In genomic region chr6:87809651-87810161, GRCm38 (mm10) we compare ENCODE assay signal across 8 mouse cellular contexts. TPM values are rescaled to one million over a fixed set of nuclear protein-coding genes. Genes with fewer than 3 reads are reported as not detected.
DNase-seq lines count a peak whose midpoint lies in the region; ATAC-seq and TF ChIP-seq lines count a peak whose summit lies in the region.

No protein-coding gene starts in this region.

- peak overlapping the region; percentile 51; the same call in 1 of the 2 replicates for H3K9ac ChIP-seq in hindbrain, embryonic 13.5 days
- H3K9ac ChIP-seq in hindbrain, embryonic 12.5 days = no peak overlapping the region
- H3K9ac ChIP-seq in embryonic facial prominence, embryonic 15.5 days = no peak overlapping the region
- peak overlapping the region; percentile 99 for H3K9ac ChIP-seq in liver, embryonic 13.5 days

- H3K9me3 ChIP-seq in hindbrain, embryonic 13.5 days = no peaks in the 10 kb centered on the region
- H3K9me3 ChIP-seq in hindbrain, embryonic 12.5 days (replicated peaks) = no peaks in the 10 kb centered on the region
- H3K9me3 ChIP-seq in G1E (replicated peaks) = no peaks in the 10 kb centered on the region
- H3K9me3 ChIP-seq in embryonic facial prominence, embryonic 15.5 days (replicated peaks) = no peaks in the 10 kb centered on the region
- no peaks in the 10 kb centered on the region for H3K9me3 ChIP-seq in liver, embryonic 13.5 days (replicated peaks)

- WGBS in hindbrain, embryonic 13.5 days = 89% methylated on average over 6 of the region's 6 CpGs
- WGBS in hindbrain, embryonic 12.5 days = 86% methylated on average over 6 of the region's 6 CpGs
- 85% methylated on average over 6 of the region's 6 CpGs for WGBS in embryonic facial prominence, embryonic 15.5 days
- WGBS in liver, embryonic 13.5 days (ENCODE audit: insufficient replicate concordance) = 31% methylated on average over 6 of the region's 6 CpGs

- H3K27me3 ChIP-seq in hindbrain, embryonic 13.5 days = peaks cover 4% of the 10 kb centered on the region; the same call in 1 of the 2 replicates
- peaks cover 10% of the 10 kb centered on the region for H3K27me3 ChIP-seq in hindbrain, embryonic 12.5 days
- H3K27me3 ChIP-seq in G1E (ENCODE audit: insufficient read depth, low read length) = no peaks in the 10 kb centered on the region
- no peaks in the 10 kb centered on the region for H3K27me3 ChIP-seq in embryonic facial prominence, embryonic 15.5 days
- H3K27me3 ChIP-seq in liver, embryonic 13.5 days = no peaks in the 10 kb centered on the region

- H3K36me3 ChIP-seq in hindbrain, embryonic 13.5 days = peaks cover 15% of the 10 kb centered on the region
- H3K36me3 ChIP-seq in hindbrain, embryonic 12.5 days = peaks cover 9% of the 10 kb centered on the region
- H3K36me3 ChIP-seq in G1E (replicated peaks) = peaks cover 69% of the 10 kb centered on the region
- peaks cover 10% of the 10 kb centered on the region for H3K36me3 ChIP-seq in embryonic facial prominence, embryonic 15.5 days
- peaks cover 31% of the 10 kb centered on the region for H3K36me3 ChIP-seq in liver, embryonic 13.5 days

- ATAC-seq in hindbrain, embryonic 13.5 days (ENCODE audit: low FRiP score) = no peak
- ATAC-seq in hindbrain, embryonic 12.5 days (ENCODE audit: low FRiP score) = no peak
- ATAC-seq in G1E (ENCODE audit: extremely low read depth, insufficient number of reproducible peaks, low FRiP score, poor library complexity, severe bottlenecking) = no peak
- no peak for ATAC-seq in embryonic facial prominence, embryonic 15.5 days (ENCODE audit: insufficient number of reproducible peaks, low FRiP score, low TSS enrichment, low read depth)
- ATAC-seq in liver, embryonic 13.5 days (ENCODE audit: low read depth) = peak; percentile 25

- H3K4me1 ChIP-seq in hindbrain, embryonic 13.5 days (replicated peaks) = peaks cover 24% of the 10 kb centered on the region
- H3K4me1 ChIP-seq in hindbrain, embryonic 12.5 days = peaks cover 6% of the 10 kb centered on the region
- peaks cover 66% of the 10 kb centered on the region for H3K4me1 ChIP-seq in G1E (ENCODE audit: insufficient read depth, low read depth, low read length)
- peaks cover 29% of the 10 kb centered on the region for H3K4me1 ChIP-seq in embryonic facial prominence, embryonic 15.5 days
- H3K4me1 ChIP-seq in liver, embryonic 13.5 days (replicated peaks) = peaks cover 76% of the 10 kb centered on the region

- H3K4me2 ChIP-seq in hindbrain, embryonic 13.5 days = 0 out of 2 replicates have a peak overlapping the region, but pooled peaks have one; percentile 84
- H3K4me2 ChIP-seq in hindbrain, embryonic 12.5 days (replicated peaks) = no peak overlapping the region
- H3K4me2 ChIP-seq in embryonic facial prominence, embryonic 15.5 days (replicated peaks) = peak overlapping the region; percentile 91; the same call in 1 of the 2 replicates
- H3K4me2 ChIP-seq in liver, embryonic 13.5 days = peak overlapping the region; percentile 85

- DNase-seq in G1E (ENCODE audit: low spot score) = no peak
- peak; percentile 54 for DNase-seq in liver, embryonic 13.5 days
- DNase-seq in right cerebral cortex, adult 18-20 months = no peak
- no peak for DNase-seq in urinary bladder, postnatal 10 days (ENCODE audit: low spot score)
- no peak for DNase-seq in gastrocnemius, adult 18-20 months (ENCODE audit: low spot score)

- no peak for TF ChIP-seq CTCF in G1E (IDR thresholded peaks at IDR 0.05; ENCODE audit: low read depth, low read length)

- no peak overlapping the region for H3K27ac ChIP-seq in hindbrain, embryonic 13.5 days
- no peak overlapping the region for H3K27ac ChIP-seq in hindbrain, embryonic 12.5 days
- H3K27ac ChIP-seq in embryonic facial prominence, embryonic 15.5 days (replicated peaks) = no peak overlapping the region
- peak overlapping the region; percentile 98 for H3K27ac ChIP-seq in liver, embryonic 13.5 days

- H3K4me3 ChIP-seq in hindbrain, embryonic 13.5 days = no peak overlapping the region
- no peak overlapping the region for H3K4me3 ChIP-seq in hindbrain, embryonic 12.5 days
- peak overlapping the region; percentile 79; the same call in 1 of the 2 replicates for H3K4me3 ChIP-seq in G1E (ENCODE audit: low read depth, low read length)
- H3K4me3 ChIP-seq in embryonic facial prominence, embryonic 15.5 days (replicated peaks) = no peak overlapping the region
- H3K4me3 ChIP-seq in liver, embryonic 13.5 days (replicated peaks) = peak overlapping the region; percentile 94

RNA-seq across cellular contexts. Expression of gene Rab43, which starts 2.3 kb away (rescaled TPM):
- polyA plus RNA-seq in hindbrain, embryonic 13.5 days (2015; fragmentation: Nextera tagmentation; extraction: Ambion mirVana) = 9.3 and 9.6 TPM in 2 replicates
- 12.2 and 13.1 TPM in 2 replicates for polyA plus RNA-seq in hindbrain, embryonic 12.5 days (2016; fragmentation: Nextera tagmentation; extraction: Ambion mirVana)
- total RNA-seq in G1E (2014; fragmentation: Nextera tagmentation) (20.1 and 34.8 TPM in 2 replicates), G1E (2017) (11.5 and 15.5 TPM in 2 replicates)
- polyA plus RNA-seq in G1E (2012) = 30.8 and 62.5 TPM in 2 replicates
- polyA plus RNA-seq in embryonic facial prominence, embryonic 15.5 days (2015; fragmentation: Nextera tagmentation; extraction: Ambion mirVana) = 11.5 and 18.0 TPM in 2 replicates
- 20.6 and 24.1 TPM in 2 replicates for polyA plus RNA-seq in liver, embryonic 13.5 days (2015; fragmentation: Nextera tagmentation; extraction: Ambion mirVana)
- total RNA-seq in gastrocnemius, adult 18-20 months (2021) = 1 to 10 TPM; 3.2 to 5.9 TPM

RNA-seq across cellular contexts. Expression of gene Gm45140, which starts 25.9 kb away (rescaled TPM):
- 2.0 and 2.8 TPM in 2 replicates for polyA plus RNA-seq in hindbrain, embryonic 13.5 days (2015; fragmentation: Nextera tagmentation; extraction: Ambion mirVana)
- 4.1 and 5.0 TPM in 2 replicates for polyA plus RNA-seq in hindbrain, embryonic 12.5 days (2016; fragmentation: Nextera tagmentation; extraction: Ambion mirVana)
- total RNA-seq in G1E (2014; fragmentation: Nextera tagmentation) (10.5 and 12.1 TPM in 2 replicates), G1E (2017) (17.5 and 19.5 TPM in 2 replicates)
- polyA plus RNA-seq in G1E (2012) = 9.0 and 13.8 TPM in 2 replicates
- 3.4 and 5.9 TPM in 2 replicates for polyA plus RNA-seq in embryonic facial prominence, embryonic 15.5 days (2015; fragmentation: Nextera tagmentation; extraction: Ambion mirVana)
- polyA plus RNA-seq in liver, embryonic 13.5 days (2015; fragmentation: Nextera tagmentation; extraction: Ambion mirVana) = 3.5 and 5.8 TPM in 2 replicates
- under 1 TPM in 1 of 2 experiments, not detected in 1; 0.59 TPM for total RNA-seq in gastrocnemius, adult 18-20 months (2021)

RNA-seq across cellular contexts. Expression of gene Isy1, which starts 28.9 kb away (rescaled TPM):
- polyA plus RNA-seq in hindbrain, embryonic 13.5 days (2015; fragmentation: Nextera tagmentation; extraction: Ambion mirVana) = 25.7 and 33.3 TPM in 2 replicates
- 47.4 and 52.7 TPM in 2 replicates for polyA plus RNA-seq in hindbrain, embryonic 12.5 days (2016; fragmentation: Nextera tagmentation; extraction: Ambion mirVana)
- 46.7 and 53.5 TPM in 2 replicates for total RNA-seq in G1E (2014; fragmentation: Nextera tagmentation)
- total RNA-seq in G1E (2017) = 62.5 and 65.2 TPM in 2 replicates
- polyA plus RNA-seq in G1E (2012) = 46.2 and 54.9 TPM in 2 replicates
- 45.8 and 48.7 TPM in 2 replicates for polyA plus RNA-seq in embryonic facial prominence, embryonic 15.5 days (2015; fragmentation: Nextera tagmentation; extraction: Ambion mirVana)
- polyA plus RNA-seq in liver, embryonic 13.5 days (2015; fragmentation: Nextera tagmentation; extraction: Ambion mirVana) = 51.5 and 63.6 TPM in 2 replicates
- 10 to 100 TPM; 19.5 to 22.6 TPM for total RNA-seq in gastrocnemius, adult 18-20 months (2021)

RNA-seq across cellular contexts. Expression of gene Gp9, which starts 31.8 kb away (rescaled TPM):
- polyA plus RNA-seq in hindbrain, embryonic 13.5 days (2015; fragmentation: Nextera tagmentation; extraction: Ambion mirVana) = 1.1 and 1.5 TPM in 2 replicates
- polyA plus RNA-seq in hindbrain, embryonic 12.5 days (2016; fragmentation: Nextera tagmentation; extraction: Ambion mirVana) = 1.8 and 2.6 TPM in 2 replicates
- total RNA-seq in G1E (2014; fragmentation: Nextera tagmentation) (4.7 and 6.4 TPM in 2 replicates), G1E (2017) (1.6 and 2.2 TPM in 2 replicates)
- 6.3 and 9.1 TPM in 2 replicates for polyA plus RNA-seq in G1E (2012)
- polyA plus RNA-seq in embryonic facial prominence, embryonic 15.5 days (2015; fragmentation: Nextera tagmentation; extraction: Ambion mirVana) = 0.83 and 0.97 TPM in 2 replicates
- polyA plus RNA-seq in liver, embryonic 13.5 days (2015; fragmentation: Nextera tagmentation; extraction: Ambion mirVana) = 32.7 and 35.6 TPM in 2 replicates
- not detected for total RNA-seq in gastrocnemius, adult 18-20 months (2021)

RNA-seq across cellular contexts. Expression of gene Cnbp, which starts 41.2 kb away (rescaled TPM):
- polyA plus RNA-seq in hindbrain, embryonic 13.5 days (2015; fragmentation: Nextera tagmentation; extraction: Ambion mirVana) = 599 and 604 TPM in 2 replicates
- polyA plus RNA-seq in hindbrain, embryonic 12.5 days (2016; fragmentation: Nextera tagmentation; extraction: Ambion mirVana) = 793 and 799 TPM in 2 replicates
- total RNA-seq in G1E (2014; fragmentation: Nextera tagmentation) (679 and 832 TPM in 2 replicates), G1E (2017) (948 and 1,031 TPM in 2 replicates)
- 124 and 135 TPM in 2 replicates for polyA plus RNA-seq in G1E (2012)
- polyA plus RNA-seq in embryonic facial prominence, embryonic 15.5 days (2015; fragmentation: Nextera tagmentation; extraction: Ambion mirVana) = 999 and 1,010 TPM in 2 replicates
- 786 and 880 TPM in 2 replicates for polyA plus RNA-seq in liver, embryonic 13.5 days (2015; fragmentation: Nextera tagmentation; extraction: Ambion mirVana)
- total RNA-seq in gastrocnemius, adult 18-20 months (2021) = 100 to 1,000 TPM; 462 to 552 TPM

Comparison
In these comparisons a context has a peak if more than half of its experiments do, and no peak if none do; other contexts are left out.
1. H3K9ac ChIP-seq: peak in hindbrain, embryonic 13.5 days (single experiment) and liver, embryonic 13.5 days (single experiment); none in hindbrain, embryonic 12.5 days (single experiment) and embryonic facial prominence, embryonic 15.5 days (single experiment).
2. H3K4me3 ChIP-seq: peak in G1E (single experiment) and liver, embryonic 13.5 days (single experiment); none in hindbrain, embryonic 13.5 days (single experiment), hindbrain, embryonic 12.5 days (single experiment) and embryonic facial prominence, embryonic 15.5 days (single experiment).